Mouse (Mus musculus): ENCODE results near the gene Hoxa4. TPM values are rescaled to one million over a fixed set of nuclear protein-coding genes. Genes with fewer than 3 reads are reported as not detected.
A peak's percentile ranks its signal among the peaks of the same experiment; 100 is the strongest.

Hoxa4 gene
- polyA plus RNA-seq, 1 experiment from 2014 or later, result 3.6 TPM

GRCm38 (mm10) chr6:52233546-52234427, 42.2 kb upstream of the Hoxa4 start:
- H3K27me3 ChIP-seq (replicated peaks; ENCODE audit: control insufficient read depth, insufficient read depth, low read length), result peaks cover 98% of the 10 kb centered on the region
- H3K27ac ChIP-seq (ENCODE audit: low read depth, low read length), result no peak overlapping the region
- H3K36me3 ChIP-seq (ENCODE audit: control insufficient read depth, insufficient read depth), result no peaks in the 10 kb centered on the region
- no peak for TF ChIP-seq CTCF (IDR thresholded peaks at IDR 0.05; ENCODE audit: low read depth)
- H3K9me3 ChIP-seq (ENCODE audit: control insufficient read depth), result no peaks in the 10 kb centered on the region
- no peaks in the 10 kb centered on the region for H3K4me1 ChIP-seq (replicated peaks; ENCODE audit: control insufficient read depth, insufficient read depth, low read length)
- H3K4me2 ChIP-seq (replicated peaks; ENCODE audit: low read depth), result peak overlapping the region; percentile 37
- no peak for ATAC-seq
- peak overlapping the region; percentile 8; the same call in 1 of the 2 replicates for H3K9ac ChIP-seq (ENCODE audit: low read depth, low read length)
- peak overlapping the region; percentile 32 for H3K4me3 ChIP-seq (ENCODE audit: low read depth, low read length)
- WGBS, result 1% methylated on average over 60 of the region's 70 CpGs

- no peaks in the 10 kb centered on the region for H3K36me3 ChIP-seq (ENCODE audit: control insufficient read depth, insufficient read depth)
- H3K4me2 ChIP-seq (replicated peaks; ENCODE audit: low read depth), result peak overlapping the region; percentile 35; the same call in 1 of the 2 replicates
- no peaks in the 10 kb centered on the region for H3K4me1 ChIP-seq (replicated peaks; ENCODE audit: control insufficient read depth, insufficient read depth, low read length)
- peaks cover 97% of the 10 kb centered on the region for H3K27me3 ChIP-seq (replicated peaks; ENCODE audit: control insufficient read depth, insufficient read depth, low read length)
- no peak for ATAC-seq
- 3% methylated on average over 23 of the region's 23 CpGs for WGBS
- TF ChIP-seq CTCF (IDR thresholded peaks at IDR 0.05; ENCODE audit: low read depth), result no peak
- peak overlapping the region; percentile 27 for H3K9ac ChIP-seq (ENCODE audit: low read depth, low read length)
- peak overlapping the region; percentile 32 for H3K4me3 ChIP-seq (ENCODE audit: low read depth, low read length)
- no peaks in the 10 kb centered on the region for H3K9me3 ChIP-seq (ENCODE audit: control insufficient read depth)
- no peak overlapping the region for H3K27ac ChIP-seq (ENCODE audit: low read depth, low read length)
Observed at GRCm38 (mm10) chr6:52232984-52233545, 41.5 kb upstream of the Hoxa4 start.

- TF ChIP-seq CTCF (IDR thresholded peaks at IDR 0.05; ENCODE audit: low read depth), result no peak
- no peaks in the 10 kb centered on the region for H3K9me3 ChIP-seq (ENCODE audit: control insufficient read depth)
- H3K36me3 ChIP-seq (ENCODE audit: control insufficient read depth, insufficient read depth), result no peaks in the 10 kb centered on the region
- H3K4me1 ChIP-seq (replicated peaks; ENCODE audit: control insufficient read depth, insufficient read depth, low read length), result no peaks in the 10 kb centered on the region
- no peak for ATAC-seq
- H3K9ac ChIP-seq (ENCODE audit: low read depth, low read length), result peak overlapping the region; percentile 27
- H3K27me3 ChIP-seq (replicated peaks; ENCODE audit: control insufficient read depth, insufficient read depth, low read length), result peaks cover 97% of the 10 kb centered on the region
- H3K4me2 ChIP-seq (replicated peaks; ENCODE audit: low read depth), result peak overlapping the region; percentile 35; the same call in 1 of the 2 replicates
- H3K27ac ChIP-seq (ENCODE audit: low read depth, low read length), result no peak overlapping the region
- peak overlapping the region; percentile 32 for H3K4me3 ChIP-seq (ENCODE audit: low read depth, low read length)
- 2% methylated on average over 18 of the region's 18 CpGs for WGBS
Observed at GRCm38 (mm10) chr6:52232568-52232965, 41.0 kb upstream of the Hoxa4 start.

- Histone ChIP-seq H3K36me3 (ENCODE audit: control insufficient read depth, insufficient read depth) (no peaks in the 10 kb centered on the region), H3K4me2 (replicated peaks; ENCODE audit: low read depth) (peak overlapping the region; percentile 35; the same call in 1 of the 2 replicates), H3K27ac (ENCODE audit: low read depth, low read length) (no peak overlapping the region), H3K9me3 (ENCODE audit: control insufficient read depth) (no peaks in the 10 kb centered on the region), H3K27me3 (replicated peaks; ENCODE audit: control insufficient read depth, insufficient read depth, low read length) (peaks cover 97% of the 10 kb centered on the region), H3K9ac (ENCODE audit: low read depth, low read length) (no peak overlapping the region; the same call in 1 of the 2 replicates), H3K4me1 (replicated peaks; ENCODE audit: control insufficient read depth, insufficient read depth, low read length) (no peaks in the 10 kb centered on the region), H3K4me3 (ENCODE audit: low read depth, low read length) (peak overlapping the region; percentile 32)
- 3% methylated on average over 18 of the region's 18 CpGs for WGBS
- no peak for TF ChIP-seq CTCF (IDR thresholded peaks at IDR 0.05; ENCODE audit: low read depth)
- ATAC-seq, result no peak
Observed at GRCm38 (mm10) chr6:52231885-52232567, 40.5 kb upstream of the Hoxa4 start.

- no peak within 1 kb of the TSS; the same call in 1 of the 2 replicates for H3K27ac ChIP-seq (ENCODE audit: low read depth, low read length)
- peak within 1 kb of the TSS; percentile 35 for H3K4me2 ChIP-seq (replicated peaks; ENCODE audit: low read depth)
- no peaks in the 10 kb centered on the region for H3K36me3 ChIP-seq (ENCODE audit: control insufficient read depth, insufficient read depth)
- no peak for TF ChIP-seq CTCF (IDR thresholded peaks at IDR 0.05; ENCODE audit: low read depth)
- peaks cover 97% of the 10 kb centered on the region for H3K27me3 ChIP-seq (replicated peaks; ENCODE audit: control insufficient read depth, insufficient read depth, low read length)
- WGBS, result 2% methylated on average over 24 of the region's 36 CpGs
- no peak within 1 kb of the TSS for H3K9ac ChIP-seq (ENCODE audit: low read depth, low read length)
- no peaks in the 10 kb centered on the region for H3K9me3 ChIP-seq (ENCODE audit: control insufficient read depth)
- H3K4me3 ChIP-seq (ENCODE audit: low read depth, low read length), result peak within 1 kb of the TSS; percentile 32
- ATAC-seq, result no peak
- H3K4me1 ChIP-seq (replicated peaks; ENCODE audit: control insufficient read depth, insufficient read depth, low read length), result no peaks in the 10 kb centered on the region
Observed at GRCm38 (mm10) chr6:52230516-52231165, 39.1 kb upstream of the Hoxa4 start, which contains the start of gene Hoxa9. TSS of gene Hoxa9 (minus strand) at chr6:52231089.

Data from intestine, postnatal 0 days (tissue).